Mouse (Mus musculus): Measurements from ENCODE around the gene Gm4922. TPM values are rescaled to one million over a fixed set of nuclear protein-coding genes. Genes with fewer than 3 reads are reported as not detected.

Gm4922 gene
- polyA plus RNA-seq, 1 experiment from 2014 or later = not detected

- H3K36me3 ChIP-seq = no peaks in the 10 kb centered on the region
- no peaks in the 10 kb centered on the region for H3K27me3 ChIP-seq (ENCODE audit: low read depth, poor library complexity, severe bottlenecking)
- no peaks in the 10 kb centered on the region for H3K9me3 ChIP-seq (replicated peaks)
- H3K4me3 ChIP-seq = no peak overlapping the region
- 78% methylated on average over 4 of the region's 4 CpGs for WGBS
- no peak overlapping the region for H3K27ac ChIP-seq (replicated peaks)
- DNase-seq (ENCODE audit: low spot score) = no peak
- no peaks in the 10 kb centered on the region for H3K4me1 ChIP-seq
These were observed 13.9 kb downstream of the Gm4922 start for GRCm38 (mm10) chr10:18772537-18773179.

- 52% methylated on average over 5 of the region's 5 CpGs for WGBS
- Histone ChIP-seq H3K4me3 (no peak overlapping the region), H3K4me1 (no peaks in the 10 kb centered on the region), H3K27ac (replicated peaks) (no peak overlapping the region), H3K36me3 (no peaks in the 10 kb centered on the region), H3K27me3 (ENCODE audit: low read depth, poor library complexity, severe bottlenecking) (no peaks in the 10 kb centered on the region), H3K9me3 (replicated peaks) (no peaks in the 10 kb centered on the region; the same call in 1 of the 2 replicates)
- no peak for DNase-seq (ENCODE audit: low spot score)
These were observed 16.7 kb downstream of the Gm4922 start for GRCm38 (mm10) chr10:18769909-18770308.

GRCm38 (mm10) chr10:18760241-18760640 lies 26.4 kb downstream of the Gm4922 start:
- 35% methylated on average over 2 of the region's 2 CpGs for WGBS
- Histone ChIP-seq H3K27me3 (ENCODE audit: low read depth, poor library complexity, severe bottlenecking) (no peaks in the 10 kb centered on the region), H3K4me3 (no peak overlapping the region), H3K36me3 (no peaks in the 10 kb centered on the region), H3K9me3 (replicated peaks) (no peaks in the 10 kb centered on the region; the same call in 1 of the 2 replicates), H3K27ac (replicated peaks) (no peak overlapping the region), H3K4me1 (no peaks in the 10 kb centered on the region)
- peak; percentile 56 for DNase-seq (ENCODE audit: low spot score)

- H3K36me3 ChIP-seq = no peaks in the 10 kb centered on the region
- H3K9me3 ChIP-seq (replicated peaks) = no peaks in the 10 kb centered on the region
- 82% methylated on average over 4 of the region's 4 CpGs for WGBS
These were observed 36.5 kb downstream of the Gm4922 start for GRCm38 (mm10) chr10:18750057-18750456.

GRCm38 (mm10) chr10:18743286-18744142 lies 43.1 kb downstream of the Gm4922 start, which contains the start of gene Arfgef3:
Arfgef3 (minus strand) TSS chr10:18743949.
- DNase-seq (ENCODE audit: low spot score) = peak; percentile 56
- 2% methylated on average over 50 of the region's 50 CpGs for WGBS

More at GRCm38 (mm10) chr10:18750057-18750456, 36.5 kb downstream of the Gm4922 start:
- Histone ChIP-seq H3K4me3 (no peak overlapping the region), H3K27me3 (ENCODE audit: low read depth, poor library complexity, severe bottlenecking) (peaks cover 4% of the 10 kb centered on the region), H3K27ac (replicated peaks) (no peak overlapping the region), H3K4me1 (no peaks in the 10 kb centered on the region)
- DNase-seq (ENCODE audit: low spot score) = no peak

GRCm38 (mm10) chr10:18742086-18742485 lies 44.5 kb downstream of the Gm4922 start:
- WGBS = 83% methylated on average over 6 of the region's 6 CpGs
- H3K9me3 ChIP-seq (replicated peaks) = no peaks in the 10 kb centered on the region
- no peaks in the 10 kb centered on the region for H3K36me3 ChIP-seq
- peak overlapping the region; percentile 14; the same call in 1 of the 2 replicates for H3K4me3 ChIP-seq
- peaks cover 38% of the 10 kb centered on the region for H3K27me3 ChIP-seq (ENCODE audit: low read depth, poor library complexity, severe bottlenecking)
- H3K4me1 ChIP-seq = peaks cover 7% of the 10 kb centered on the region
- DNase-seq (ENCODE audit: low spot score) = no peak
- H3K27ac ChIP-seq (replicated peaks) = no peak overlapping the region

More at GRCm38 (mm10) chr10:18743286-18744142, 43.1 kb downstream of the Gm4922 start, which contains the start of gene Arfgef3:
- Histone ChIP-seq H3K4me3 (peak within 1 kb of the TSS; percentile 73), H3K27ac (replicated peaks) (peak within 1 kb of the TSS; percentile 80), H3K4me1 (peaks cover 7% of the 10 kb centered on the region), H3K36me3 (no peaks in the 10 kb centered on the region), H3K27me3 (ENCODE audit: low read depth, poor library complexity, severe bottlenecking) (peaks cover 38% of the 10 kb centered on the region), H3K9me3 (replicated peaks) (no peaks in the 10 kb centered on the region)

- no peak overlapping the region for H3K4me3 ChIP-seq
These were observed 45.6 kb downstream of the Gm4922 start for GRCm38 (mm10) chr10:18741024-18741423.

More at GRCm38 (mm10) chr10:18741024-18741423, 45.6 kb downstream of the Gm4922 start:
- H3K27me3 ChIP-seq (ENCODE audit: low read depth, poor library complexity, severe bottlenecking) = peaks cover 38% of the 10 kb centered on the region
- 86% methylated on average over 8 of the region's 8 CpGs for WGBS
- H3K36me3 ChIP-seq = no peaks in the 10 kb centered on the region
- no peaks in the 10 kb centered on the region for H3K9me3 ChIP-seq (replicated peaks)
- no peak overlapping the region for H3K27ac ChIP-seq (replicated peaks)
- H3K4me1 ChIP-seq = peaks cover 7% of the 10 kb centered on the region
- no peak for DNase-seq (ENCODE audit: low spot score)

Other genes starting within 250 kb of the Gm4922 start
- 14.7 and 14.8 TPM in 2 replicates for gene Hebp2, start 240.7 kb downstream of the Gm4922 start, polyA plus RNA-seq (2016; fragmentation: Nextera tagmentation; extraction: Ambion mirVana)
- 0.49 and 0.88 TPM in 2 replicates for gene Arfgef3, start 42.8 kb downstream of the Gm4922 start, polyA plus RNA-seq (2016; fragmentation: Nextera tagmentation; extraction: Ambion mirVana)
- 10.6 TPM in 2 replicates for gene Perp, start 58.2 kb upstream of the Gm4922 start, polyA plus RNA-seq (2016; fragmentation: Nextera tagmentation; extraction: Ambion mirVana)
- 1.3 and 1.8 TPM in 2 replicates for gene Tnfaip3, start 228.9 kb upstream of the Gm4922 start, polyA plus RNA-seq (2016; fragmentation: Nextera tagmentation; extraction: Ambion mirVana)

Data from midbrain, embryonic 10.5 days (tissue).